Mouse (Mus musculus): ENCODE results near the gene Axin1. TPM values are rescaled to one million over a fixed set of nuclear protein-coding genes. Genes with fewer than 3 reads are reported as not detected.
A peak's percentile ranks its signal among the peaks of the same experiment; 100 is the strongest.

Axin1 gene
- total RNA-seq, 1 experiment from 2014 or later: 244 TPM

DNA sequence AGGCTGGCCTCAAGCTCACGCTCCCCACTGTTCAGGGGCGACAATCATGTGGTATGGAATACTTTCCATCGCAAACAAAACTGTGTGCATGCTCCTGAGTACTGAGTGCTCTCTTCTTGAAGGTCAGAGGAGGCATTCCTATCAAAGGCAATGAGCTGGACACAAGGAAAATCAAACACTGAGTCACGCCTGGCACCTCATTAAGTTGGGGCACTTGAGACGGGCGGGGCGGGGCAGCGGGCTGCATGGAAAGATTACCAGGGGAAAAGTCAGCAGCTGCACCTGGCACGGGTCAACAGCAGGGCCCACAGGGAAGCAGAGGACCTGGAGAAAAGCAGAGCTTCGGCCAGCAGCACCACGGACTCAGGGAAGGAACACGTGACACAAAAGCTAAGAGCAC, 86.7 kb downstream of the Axin1 start:
- no peak for ATAC-seq (ENCODE audit: extremely low read depth, insufficient number of reproducible peaks, low FRiP score, poor library complexity, severe bottlenecking)

DNA sequence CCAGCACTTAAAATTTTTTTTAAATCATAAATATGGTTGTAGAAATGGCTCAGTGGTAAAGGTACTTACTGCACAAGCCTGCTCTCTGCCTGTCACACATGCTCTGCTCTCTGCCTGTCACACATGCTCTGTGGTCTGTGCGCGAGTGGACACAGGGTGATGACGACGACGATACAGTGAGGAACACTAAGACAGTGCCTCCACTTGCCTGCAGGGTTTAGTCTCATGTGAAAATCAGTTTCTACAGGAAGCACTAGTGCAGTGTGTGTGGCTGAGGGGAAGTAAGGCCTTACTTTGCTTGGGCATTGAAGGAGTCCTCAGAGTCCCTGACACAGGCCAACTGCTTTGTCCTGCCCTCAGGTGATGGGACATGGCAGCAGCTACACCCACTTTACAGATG, 91.3 kb downstream of the Axin1 start:
- ATAC-seq (ENCODE audit: extremely low read depth, insufficient number of reproducible peaks, low FRiP score, poor library complexity, severe bottlenecking): no peak

GRCm38 (mm10) chr17:26231156-26231555, 92.7 kb downstream of the Axin1 start:
- no peak for ATAC-seq (ENCODE audit: extremely low read depth, insufficient number of reproducible peaks, low FRiP score, poor library complexity, severe bottlenecking)

DNA sequence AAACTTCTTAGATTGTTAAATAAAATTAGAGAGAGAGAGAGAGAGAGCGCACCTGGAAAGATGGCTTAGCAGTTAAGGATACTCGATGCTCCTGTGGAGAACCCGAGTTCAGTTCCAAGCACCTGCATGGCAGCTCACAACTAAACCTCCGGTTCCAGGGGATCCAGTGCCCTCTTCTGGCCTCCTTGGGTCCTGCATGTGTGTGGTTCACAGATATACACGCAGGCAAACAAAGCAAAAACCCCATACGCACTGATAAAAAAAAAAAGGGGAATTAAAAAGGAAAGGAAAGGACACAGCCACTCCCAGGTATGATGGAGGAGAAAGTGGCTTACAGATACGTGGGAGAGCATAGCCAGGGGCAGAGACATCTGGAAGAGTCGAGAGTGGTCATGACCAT, 94.4 kb downstream of the Axin1 start:
- 0 out of 2 replicates have a peak, but pooled peaks have one; percentile 16 for ATAC-seq (ENCODE audit: extremely low read depth, insufficient number of reproducible peaks, low FRiP score, poor library complexity, severe bottlenecking)

DNA sequence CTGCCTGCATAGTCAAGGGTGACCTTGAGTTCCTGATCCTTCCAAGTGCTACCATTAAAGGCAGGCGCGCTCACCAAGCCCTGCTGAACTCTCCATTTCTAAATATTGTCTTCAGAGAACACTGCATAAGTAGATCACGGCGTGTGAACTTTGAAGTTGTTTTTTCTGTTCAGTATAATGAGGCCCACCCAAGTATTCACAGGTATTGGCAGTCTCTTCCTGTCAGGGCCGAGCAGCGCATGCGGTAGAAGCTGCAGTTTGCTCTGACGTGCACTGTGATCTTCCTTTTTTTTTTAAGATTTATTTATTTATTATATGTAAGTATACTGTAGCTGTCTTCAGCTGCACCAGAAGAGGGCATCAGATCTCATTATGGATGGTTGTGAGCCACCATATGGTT, 95.9 kb downstream of the Axin1 start:
- ATAC-seq (ENCODE audit: extremely low read depth, insufficient number of reproducible peaks, low FRiP score, poor library complexity, severe bottlenecking): no peak

DNA sequence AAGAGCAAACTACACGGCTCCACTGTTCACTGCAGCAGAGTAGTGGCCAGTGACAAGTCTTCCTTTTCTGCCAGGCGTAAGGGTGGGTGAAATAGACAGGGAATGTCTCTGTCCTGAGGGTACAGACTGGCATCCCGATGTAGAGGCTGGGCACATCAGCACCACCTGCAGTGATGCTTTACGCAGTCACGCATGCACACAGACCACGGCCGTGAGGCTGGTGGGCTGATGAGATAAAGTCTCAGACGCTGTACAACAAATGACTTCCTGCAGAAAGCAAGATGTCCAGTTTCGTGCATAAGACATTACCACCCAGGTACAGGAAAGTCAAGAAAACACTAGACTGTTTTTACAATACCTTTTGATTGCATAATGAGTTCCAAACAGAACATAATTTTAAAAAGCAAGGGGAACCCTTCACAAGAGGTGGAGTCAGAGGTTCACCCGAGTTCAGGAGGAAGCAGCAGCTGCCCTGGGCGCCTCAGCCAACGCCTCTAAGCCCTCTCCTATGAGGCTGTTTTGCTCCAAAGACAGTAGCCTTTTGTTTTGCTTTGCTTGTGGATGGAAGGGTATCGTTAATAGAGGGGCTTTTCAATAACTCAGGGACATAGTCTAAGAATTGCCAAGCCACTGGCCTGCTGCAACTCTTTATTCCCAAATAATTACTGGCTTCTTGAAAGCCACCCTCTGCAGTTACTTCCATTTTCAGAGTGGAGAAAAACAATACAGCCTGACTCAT, 96.8 kb downstream of the Axin1 start:
- no peak for ATAC-seq (ENCODE audit: extremely low read depth, insufficient number of reproducible peaks, low FRiP score, poor library complexity, severe bottlenecking)

- no peak for ATAC-seq (ENCODE audit: extremely low read depth, insufficient number of reproducible peaks, low FRiP score, poor library complexity, severe bottlenecking)
Observed at GRCm38 (mm10) chr17:26237667-26238066, 99.2 kb downstream of the Axin1 start.

DNA sequence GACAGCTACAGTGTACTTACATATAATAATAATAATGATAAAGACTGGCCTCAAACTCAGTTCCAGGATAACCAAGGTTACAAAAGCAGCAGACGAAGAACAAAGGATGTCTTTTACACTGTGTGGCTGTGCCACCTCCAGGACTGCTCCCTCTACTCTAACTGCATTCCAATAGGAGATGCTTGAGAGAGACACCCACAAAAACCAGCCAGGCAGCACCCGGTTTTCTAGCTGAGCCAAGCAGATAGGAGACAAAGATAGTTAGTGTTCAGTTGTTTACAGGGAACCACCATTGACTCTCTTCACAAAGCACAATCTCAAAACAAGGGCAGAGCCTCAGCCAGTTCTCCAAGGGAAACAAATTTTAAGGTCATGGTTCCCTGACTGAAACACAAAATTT, 101.1 kb downstream of the Axin1 start:
- ATAC-seq (ENCODE audit: extremely low read depth, insufficient number of reproducible peaks, low FRiP score, poor library complexity, severe bottlenecking): no peak

- ATAC-seq (ENCODE audit: extremely low read depth, insufficient number of reproducible peaks, low FRiP score, poor library complexity, severe bottlenecking): no peak
Observed at GRCm38 (mm10) chr17:26240120-26240790, 101.8 kb downstream of the Axin1 start.

GRCm38 (mm10) chr17:26240990-26241389, 102.5 kb downstream of the Axin1 start:
- ATAC-seq (ENCODE audit: extremely low read depth, insufficient number of reproducible peaks, low FRiP score, poor library complexity, severe bottlenecking): no peak

DNA sequence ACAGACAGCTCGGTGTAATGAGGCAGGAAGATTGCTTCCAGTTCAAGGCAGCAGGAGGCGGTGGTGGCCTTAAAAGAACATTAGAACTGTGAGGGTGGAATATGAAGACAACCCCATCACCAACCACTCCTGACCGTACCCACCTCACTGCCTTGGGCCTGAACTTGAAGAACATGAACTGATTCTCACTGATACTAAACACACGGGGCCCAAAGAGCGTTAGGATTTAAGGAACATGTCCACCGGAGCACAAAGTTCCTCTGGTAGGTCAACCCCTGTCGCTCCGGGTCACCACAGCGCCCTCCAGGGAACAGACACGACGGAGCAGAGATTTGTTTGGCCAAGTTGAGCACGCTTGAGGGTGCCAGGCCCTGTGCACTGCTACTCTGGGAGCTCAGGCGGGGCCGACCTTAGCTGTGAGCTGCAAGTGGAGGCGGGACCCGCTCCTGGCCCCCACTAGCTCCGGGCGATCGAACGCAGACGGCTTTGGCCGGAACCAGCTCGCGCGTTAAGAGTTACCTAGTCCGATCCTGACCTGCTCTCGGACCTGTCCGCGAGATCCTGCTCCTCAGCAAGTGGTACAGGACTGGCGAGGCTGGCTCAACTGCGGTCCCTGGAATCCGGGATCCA, 105.1 kb downstream of the Axin1 start:
- peak; percentile 54 for ATAC-seq (ENCODE audit: extremely low read depth, insufficient number of reproducible peaks, low FRiP score, poor library complexity, severe bottlenecking)

- peak; percentile 96 for ATAC-seq (ENCODE audit: extremely low read depth, insufficient number of reproducible peaks, low FRiP score, poor library complexity, severe bottlenecking)
Observed at GRCm38 (mm10) chr17:26244101-26244841, 105.8 kb downstream of the Axin1 start, which contains the start of gene Fam234a. Fam234a (minus strand) TSS chr17:26244242.

Other genes with a start within 250 kb of the Axin1 start
- gene Rab40c, start 219.0 kb upstream of the Axin1 start, total RNA-seq (2017): 6.5 and 7.8 TPM in 2 replicates
- 23.3 and 28.6 TPM in 2 replicates for gene Pigq, start 193.8 kb upstream of the Axin1 start, total RNA-seq (2017)
- not detected in 2 replicates for gene Nhlrc4, start 193.7 kb upstream of the Axin1 start, total RNA-seq (2017)
- gene A930017K11Rik, start 186.1 kb upstream of the Axin1 start, total RNA-seq (2017): not detected in 2 replicates
- 9.2 and 10.2 TPM in 2 replicates for gene Capn15, start 152.9 kb upstream of the Axin1 start, total RNA-seq (2017)
- gene Rab11fip3, start 69.1 kb upstream of the Axin1 start, total RNA-seq (2017): 2.8 and 3.7 TPM in 2 replicates
- gene Decr2, start 48.4 kb upstream of the Axin1 start, total RNA-seq (2017): 5.0 and 5.5 TPM in 2 replicates
- gene Nme4, start 43.1 kb upstream of the Axin1 start, total RNA-seq (2017): 2.7 TPM in 1 of 2 replicates, not detected in the other
- gene Tmem8, start 25.4 kb upstream of the Axin1 start, total RNA-seq (2017): 15.5 and 17.3 TPM in 2 replicates
- gene Mrpl28, start 15.2 kb upstream of the Axin1 start, total RNA-seq (2017): 10.7 and 19.7 TPM in 2 replicates
- not detected in 2 replicates for gene Pdia2, start 60.4 kb downstream of the Axin1 start, total RNA-seq (2017)
- gene Rgs11, start 64.3 kb downstream of the Axin1 start, total RNA-seq (2017): 1.5 and 3.6 TPM in 2 replicates
- not detected in 2 replicates for gene Arhgdig, start 69.1 kb downstream of the Axin1 start, total RNA-seq (2017)
- gene Fam234a, start 105.6 kb downstream of the Axin1 start, total RNA-seq (2017): 17.6 and 18.3 TPM in 2 replicates
- gene Luc7l, start 114.2 kb downstream of the Axin1 start, total RNA-seq (2017): 99.0 and 102 TPM in 2 replicates